Mouse (Mus musculus): ENCODE data around the gene Lhfp. TPM values are rescaled to one million over a fixed set of nuclear protein-coding genes. Genes with fewer than 3 reads are reported as not detected.
A peak's percentile ranks its signal among the peaks of the same experiment; 100 is the strongest.

The Lhfp gene
- polyA plus RNA-seq, 1 experiment: 114 TPM

DNA sequence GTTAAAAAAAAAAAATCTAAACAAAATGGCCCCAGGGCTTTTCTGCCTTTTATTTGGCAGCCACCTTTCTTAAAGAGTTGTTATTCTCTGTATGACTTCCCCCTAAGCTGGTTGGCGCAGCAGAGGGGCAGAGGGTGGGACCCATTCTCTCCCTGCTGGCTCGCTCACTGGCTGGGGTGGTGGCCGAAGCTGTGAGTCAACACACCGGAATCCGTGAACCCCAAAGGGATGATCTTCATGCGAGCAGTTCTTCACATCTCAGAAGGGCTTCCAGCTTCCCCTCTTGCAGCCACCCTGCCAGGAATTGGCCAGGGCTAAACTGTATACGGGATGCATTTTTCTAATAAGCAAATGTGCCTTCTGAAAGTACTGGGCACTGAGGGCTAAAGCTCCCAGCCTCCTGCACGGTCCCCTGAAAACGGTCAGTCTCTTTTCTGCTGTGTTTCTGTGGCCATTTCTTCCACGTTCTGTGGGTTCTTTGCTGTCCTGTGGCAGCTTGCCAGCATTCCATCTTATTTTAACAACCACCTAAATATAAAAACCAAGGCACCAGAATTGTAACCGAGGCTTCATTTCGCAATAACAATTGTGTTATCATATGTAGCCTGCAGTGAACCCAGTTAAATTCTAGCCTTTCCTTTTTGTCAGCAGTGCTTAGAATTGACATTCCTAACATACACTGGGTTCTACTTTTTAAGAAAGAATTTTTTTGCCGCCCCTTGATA is 22.3 kb downstream of the Lhfp start:
- H3K27me3 ChIP-seq (ENCODE audit: control insufficient read depth, insufficient read depth, low read length): no peaks in the 10 kb centered on the region
- no peak for TF ChIP-seq POLR2A (IDR thresholded peaks at IDR 0.05; ENCODE audit: borderline replicate concordance, insufficient read depth, low read length)
- no peak for TF ChIP-seq CTCF (IDR thresholded peaks at IDR 0.05; ENCODE audit: borderline replicate concordance, insufficient read depth, low read depth, low read length)
- peaks cover 24% of the 10 kb centered on the region for H3K4me1 ChIP-seq (ENCODE audit: control insufficient read depth, insufficient read depth, low read length)
- H3K4me3 ChIP-seq (replicated peaks; ENCODE audit: insufficient read depth, low read depth, low read length): no peak overlapping the region
- 27% methylated on average over 13 of the region's 13 CpGs for WGBS
- H3K27ac ChIP-seq (ENCODE audit: insufficient read depth, low read length): no peak overlapping the region; the same call in 1 of the 2 replicates
- DNase-seq: peak in 1 of 2 experiments; percentile 45

DNA sequence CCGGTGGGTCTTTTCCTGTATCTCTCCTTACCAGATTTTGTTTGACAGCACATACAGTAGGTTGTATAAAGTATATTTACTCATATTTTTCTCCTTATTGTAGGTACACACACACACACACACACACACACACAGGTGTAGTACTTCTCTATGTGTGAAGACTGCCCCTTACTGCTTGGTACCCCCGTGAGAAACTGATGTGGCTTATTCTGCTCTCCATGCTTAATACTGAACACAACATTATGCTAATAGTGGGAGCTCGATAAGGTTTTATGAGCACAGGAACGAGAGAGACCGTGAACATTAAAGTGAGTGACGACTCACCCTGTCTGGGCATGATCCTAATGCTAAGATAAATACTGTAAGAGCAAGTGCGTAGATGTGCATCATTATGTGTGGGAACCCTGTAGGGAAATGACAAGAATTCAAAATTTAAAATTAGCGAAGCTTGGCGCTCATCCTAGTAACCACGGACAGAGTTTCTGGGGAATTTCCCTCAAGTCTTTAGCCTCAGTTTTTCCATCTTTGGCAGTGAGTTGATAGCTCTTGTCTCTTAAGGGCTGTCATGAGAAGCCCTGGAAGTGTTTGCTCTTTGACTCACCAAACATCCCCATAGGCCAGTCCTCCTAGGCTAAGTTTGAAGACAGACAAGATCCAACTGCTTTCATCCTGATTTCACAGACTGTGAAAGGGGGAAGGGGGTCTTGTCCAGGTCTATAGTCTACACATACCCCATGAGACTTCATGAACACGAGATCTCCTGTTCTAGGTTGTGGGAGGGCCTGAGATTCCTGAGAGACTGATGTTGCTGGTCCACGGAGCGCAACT is 24.2 kb downstream of the Lhfp start:
- Histone ChIP-seq H3K27me3 (ENCODE audit: control insufficient read depth, insufficient read depth, low read length) (no peaks in the 10 kb centered on the region), H3K27ac (ENCODE audit: insufficient read depth, low read length) (no peak overlapping the region; the same call in 1 of the 2 replicates), H3K4me1 (ENCODE audit: control insufficient read depth, insufficient read depth, low read length) (peaks cover 21% of the 10 kb centered on the region), H3K4me3 (replicated peaks; ENCODE audit: insufficient read depth, low read depth, low read length) (no peak overlapping the region)
- 59% methylated on average over 13 of the region's 13 CpGs for WGBS
- TF ChIP-seq CTCF (IDR thresholded peaks at IDR 0.05; ENCODE audit: borderline replicate concordance, insufficient read depth, low read depth, low read length) (no peak), POLR2A (IDR thresholded peaks at IDR 0.05; ENCODE audit: borderline replicate concordance, insufficient read depth, low read length) (no peak)
- no peak for DNase-seq

DNA sequence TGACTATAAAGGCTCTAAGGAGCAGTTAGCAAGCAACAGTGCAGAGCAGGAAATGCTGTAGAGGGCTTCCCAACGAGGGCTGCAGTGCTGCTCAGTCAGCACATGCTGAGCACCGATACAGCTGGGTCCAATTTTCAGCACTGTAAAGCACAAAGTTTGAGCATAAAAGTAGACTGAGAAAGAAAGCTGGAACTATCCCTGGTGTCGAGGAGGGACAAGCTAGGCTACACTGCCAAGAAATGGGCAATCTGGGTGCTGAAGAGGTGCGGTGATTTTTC is 24.7 kb downstream of the Lhfp start:
- 35% methylated on average over 4 of the region's 4 CpGs for WGBS
- Histone ChIP-seq H3K4me1 (ENCODE audit: control insufficient read depth, insufficient read depth, low read length) (peaks cover 24% of the 10 kb centered on the region), H3K27me3 (ENCODE audit: control insufficient read depth, insufficient read depth, low read length) (no peaks in the 10 kb centered on the region), H3K4me3 (replicated peaks; ENCODE audit: insufficient read depth, low read depth, low read length) (no peak overlapping the region), H3K27ac (ENCODE audit: insufficient read depth, low read length) (no peak overlapping the region)
- TF ChIP-seq POLR2A (IDR thresholded peaks at IDR 0.05; ENCODE audit: borderline replicate concordance, insufficient read depth, low read length): no peak
- DNase-seq: no peak

DNA sequence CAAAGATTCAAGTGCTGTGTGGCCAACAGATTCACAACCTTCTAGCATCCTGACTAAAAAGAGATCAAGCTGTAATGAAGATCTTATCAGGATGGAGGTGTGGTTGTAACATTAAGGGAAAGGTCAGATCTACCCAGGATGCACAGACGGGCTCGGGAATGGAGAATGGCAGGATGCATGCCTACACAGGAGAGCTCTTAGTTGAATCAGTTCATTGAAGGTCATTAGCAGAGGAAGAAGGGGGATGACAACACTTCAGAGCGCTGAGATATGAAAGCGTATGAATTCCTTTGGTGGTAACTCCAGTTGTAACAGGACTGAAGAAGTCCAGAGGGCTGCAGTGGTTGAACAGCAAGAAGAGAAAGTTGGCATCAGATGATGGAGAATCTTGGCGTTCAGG is 27.1 kb downstream of the Lhfp start:
- no peak overlapping the region for H3K27ac ChIP-seq (ENCODE audit: insufficient read depth, low read length)
- 58% methylated on average over 5 of the region's 5 CpGs for WGBS
- H3K27me3 ChIP-seq (ENCODE audit: control insufficient read depth, insufficient read depth, low read length): no peaks in the 10 kb centered on the region
- no peak for DNase-seq
- no peak overlapping the region for H3K4me3 ChIP-seq (replicated peaks; ENCODE audit: insufficient read depth, low read depth, low read length)
- H3K4me1 ChIP-seq (ENCODE audit: control insufficient read depth, insufficient read depth, low read length): peaks cover 23% of the 10 kb centered on the region
- TF ChIP-seq POLR2A (IDR thresholded peaks at IDR 0.05; ENCODE audit: borderline replicate concordance, insufficient read depth, low read length) (no peak), CTCF (IDR thresholded peaks at IDR 0.05; ENCODE audit: borderline replicate concordance, insufficient read depth, low read depth, low read length) (no peak)

DNA sequence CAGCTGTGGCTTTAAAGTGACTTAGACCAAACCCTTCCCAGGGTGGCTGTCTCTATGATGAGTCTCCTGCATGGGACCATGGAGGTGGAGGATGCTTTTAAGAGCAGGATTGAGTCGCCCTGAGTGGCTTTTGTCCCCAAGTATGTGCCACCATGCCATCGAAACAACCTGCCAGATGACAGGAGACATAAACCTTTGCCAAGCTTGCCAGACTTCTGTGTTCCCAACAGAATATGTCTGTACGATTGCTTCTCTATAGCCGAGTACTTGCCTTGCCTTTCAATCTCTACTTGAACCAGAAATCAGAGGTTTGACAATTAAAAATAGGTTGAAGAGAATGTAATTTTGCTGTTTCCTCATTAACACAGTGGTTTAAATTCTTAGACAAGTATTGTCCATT is 32.9 kb downstream of the Lhfp start:
- WGBS: 21% methylated on average over 4 of the region's 4 CpGs
- no peak overlapping the region for H3K27ac ChIP-seq (ENCODE audit: insufficient read depth, low read length)
- no peaks in the 10 kb centered on the region; the same call in 1 of the 2 replicates for H3K27me3 ChIP-seq (ENCODE audit: control insufficient read depth, insufficient read depth, low read length)
- H3K4me3 ChIP-seq (replicated peaks; ENCODE audit: insufficient read depth, low read depth, low read length): no peak overlapping the region
- peaks cover 24% of the 10 kb centered on the region for H3K4me1 ChIP-seq (ENCODE audit: control insufficient read depth, insufficient read depth, low read length)
- TF ChIP-seq POLR2A (IDR thresholded peaks at IDR 0.05; ENCODE audit: borderline replicate concordance, insufficient read depth, low read length) (no peak), CTCF (IDR thresholded peaks at IDR 0.05; ENCODE audit: borderline replicate concordance, insufficient read depth, low read depth, low read length) (no peak)
- DNase-seq: peak in 1 of 2 experiments; percentile 51

DNA sequence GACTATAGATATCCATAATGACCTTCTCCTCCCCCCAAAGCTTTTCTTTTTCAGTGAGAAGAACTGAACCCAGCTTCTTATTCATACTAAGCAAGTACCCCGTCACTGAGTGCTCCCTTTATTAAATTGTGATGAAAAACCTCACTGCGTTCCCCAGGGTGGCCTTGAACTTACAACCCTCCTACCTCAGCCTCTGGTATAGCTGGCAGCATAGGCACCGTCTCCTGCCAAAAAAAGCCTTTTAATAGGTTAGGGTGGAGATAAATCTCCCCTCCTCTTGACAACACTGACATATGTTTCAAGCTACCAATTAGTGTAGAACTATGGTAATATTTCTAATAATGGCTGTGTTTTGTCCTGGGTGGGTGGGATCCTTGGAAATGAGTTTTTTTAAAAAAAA is 33.4 kb downstream of the Lhfp start:
- H3K4me1 ChIP-seq (ENCODE audit: control insufficient read depth, insufficient read depth, low read length): peaks cover 23% of the 10 kb centered on the region
- 65% methylated on average over 3 of the region's 3 CpGs for WGBS
- no peak for DNase-seq
- no peak overlapping the region for H3K4me3 ChIP-seq (replicated peaks; ENCODE audit: insufficient read depth, low read depth, low read length)
- H3K27ac ChIP-seq (ENCODE audit: insufficient read depth, low read length): no peak overlapping the region
- H3K27me3 ChIP-seq (ENCODE audit: control insufficient read depth, insufficient read depth, low read length): no peaks in the 10 kb centered on the region; the same call in 1 of the 2 replicates
- TF ChIP-seq POLR2A (IDR thresholded peaks at IDR 0.05; ENCODE audit: borderline replicate concordance, insufficient read depth, low read length) (no peak), CTCF (IDR thresholded peaks at IDR 0.05; ENCODE audit: borderline replicate concordance, insufficient read depth, low read depth, low read length) (no peak)

DNA sequence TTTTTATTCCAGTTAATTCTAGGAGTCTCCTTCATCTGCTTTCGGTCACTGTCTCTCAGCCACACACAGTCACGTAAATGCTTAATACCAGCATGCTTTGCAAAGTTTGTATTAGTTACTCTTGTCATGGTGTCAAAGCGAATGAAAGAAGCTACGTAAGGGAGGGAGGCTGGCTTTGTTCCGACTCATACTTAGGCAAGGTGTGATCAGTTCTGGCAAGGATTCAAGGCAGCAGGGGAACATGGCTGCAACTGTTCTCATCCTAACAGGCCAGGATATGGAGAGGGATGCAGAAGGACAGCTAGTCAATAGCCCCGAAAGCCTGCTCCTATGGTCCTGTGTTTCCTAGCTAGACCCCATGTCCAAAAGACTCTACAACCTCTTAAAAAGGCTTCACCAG is 39.0 kb downstream of the Lhfp start:
- Histone ChIP-seq H3K27ac (ENCODE audit: insufficient read depth, low read length) (no peak overlapping the region), H3K4me3 (replicated peaks; ENCODE audit: insufficient read depth, low read depth, low read length) (no peak overlapping the region), H3K4me1 (ENCODE audit: control insufficient read depth, insufficient read depth, low read length) (peaks cover 9% of the 10 kb centered on the region), H3K27me3 (ENCODE audit: control insufficient read depth, insufficient read depth, low read length) (no peaks in the 10 kb centered on the region)
- DNase-seq: peak in 1 of 2 experiments; percentile 54
- 40% methylated on average over 6 of the region's 6 CpGs for WGBS
- no peak for TF ChIP-seq CTCF (IDR thresholded peaks at IDR 0.05; ENCODE audit: borderline replicate concordance, insufficient read depth, low read depth, low read length)
- no peak for TF ChIP-seq POLR2A (IDR thresholded peaks at IDR 0.05; ENCODE audit: borderline replicate concordance, insufficient read depth, low read length)

DNA sequence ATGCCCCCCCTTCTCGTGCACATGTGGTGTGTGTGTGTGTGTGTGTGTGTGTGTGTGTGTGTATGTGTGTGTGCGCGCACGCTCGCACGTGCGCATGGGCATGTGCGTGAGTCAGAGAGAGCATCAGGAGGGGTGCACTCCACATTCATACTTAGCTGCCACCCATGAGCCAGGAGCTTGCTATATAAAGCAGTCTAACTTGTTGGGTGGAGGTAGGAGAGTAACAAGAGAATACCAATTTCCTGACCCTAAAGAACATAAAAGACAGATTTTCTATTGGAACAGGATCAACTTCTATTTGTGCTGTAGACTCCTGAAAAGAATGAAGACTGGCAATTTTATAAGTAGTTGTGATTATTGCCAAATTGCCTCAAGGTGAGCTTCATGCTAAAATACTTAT is 39.4 kb downstream of the Lhfp start:
- 81% methylated on average over 8 of the region's 8 CpGs for WGBS
- TF ChIP-seq POLR2A (IDR thresholded peaks at IDR 0.05; ENCODE audit: borderline replicate concordance, insufficient read depth, low read length): no peak
- TF ChIP-seq CTCF (IDR thresholded peaks at IDR 0.05; ENCODE audit: borderline replicate concordance, insufficient read depth, low read depth, low read length): no peak

More for the DNA sequence above, 39.4 kb downstream of the Lhfp start:
- no peak overlapping the region for H3K27ac ChIP-seq (ENCODE audit: insufficient read depth, low read length)
- peaks cover 9% of the 10 kb centered on the region for H3K4me1 ChIP-seq (ENCODE audit: control insufficient read depth, insufficient read depth, low read length)
- no peak for DNase-seq
- H3K4me3 ChIP-seq (replicated peaks; ENCODE audit: insufficient read depth, low read depth, low read length): no peak overlapping the region
- H3K27me3 ChIP-seq (ENCODE audit: control insufficient read depth, insufficient read depth, low read length): no peaks in the 10 kb centered on the region
